Mouse (Mus musculus) heart, embryonic 10.5 days (tissue): ENCODE data around the gene Ceacam15. TPM values are rescaled to one million over a fixed set of nuclear protein-coding genes. Genes with fewer than 3 reads are reported as not detected.
"Not testable (repeated sequence)": the region's sequence is repeated elsewhere in the genome, so short reads cannot be mapped to it uniquely, and the experiment has no call there.

Source experiments
- DNase-seq: peaks from one replicate; pipeline ENCODE4 v3.0.0-alpha.2; 2017; ENCODE audit warnings: low spot score
- H3K27ac ChIP-seq: fragments of 300-500 bp; sonication (generic); 2 replicates; pipeline ENCODE4 v1.5.1; 2016; ENCODE audit warnings: mild to moderate bottlenecking
- H3K27me3 ChIP-seq: fragments of 300-500 bp; sonication (generic); 2 replicates; pipeline ENCODE4 v1.6.1; 2016; ENCODE audit warnings: mild to moderate bottlenecking; ENCODE audit not compliant: poor library complexity, insufficient read depth, severe bottlenecking
- H3K36me3 ChIP-seq: fragments of 300-500 bp; sonication (generic); 2 replicates; pipeline ENCODE4 v1.6.1; 2016; ENCODE audit warnings: mild to moderate bottlenecking, moderate library complexity
- H3K4me1 ChIP-seq: fragments of 300-500 bp; sonication (generic); 2 replicates; pipeline ENCODE4 v1.6.1; 2016; ENCODE audit warnings: mild to moderate bottlenecking
- H3K4me3 ChIP-seq: fragments of 300-500 bp; sonication (generic); 2 replicates; pipeline ENCODE4 v1.5.1; 2016; ENCODE audit warnings: mild to moderate bottlenecking, moderate library complexity
- H3K9me3 ChIP-seq: fragments of 300-500 bp; sonication (generic); 2 replicates; pipeline ENCODE4 v1.6.1; 2016; ENCODE audit warnings: mild to moderate bottlenecking, moderate library complexity
- WGBS: fragments of 180-500 bp; shearing (Covaris S2); methylation state at CpG from one replicate; pipeline ENCODE4 v1.1.7; 2016; 5-methylcytosine and 5-hydroxymethylcytosine counted together
- polyA plus RNA-seq: library from polyadenylated mRNA; unstranded; fragments of >200 nt; fragmentation: Nextera tagmentation; extraction: Ambion mirVana; gene quantifications from 2 replicates; pipeline ENCODE4 v1.2.1, GENCODE M21; 2016

Ceacam15 gene
- 0.19 and 0.30 TPM in 2 replicates for polyA plus RNA-seq

DNA sequence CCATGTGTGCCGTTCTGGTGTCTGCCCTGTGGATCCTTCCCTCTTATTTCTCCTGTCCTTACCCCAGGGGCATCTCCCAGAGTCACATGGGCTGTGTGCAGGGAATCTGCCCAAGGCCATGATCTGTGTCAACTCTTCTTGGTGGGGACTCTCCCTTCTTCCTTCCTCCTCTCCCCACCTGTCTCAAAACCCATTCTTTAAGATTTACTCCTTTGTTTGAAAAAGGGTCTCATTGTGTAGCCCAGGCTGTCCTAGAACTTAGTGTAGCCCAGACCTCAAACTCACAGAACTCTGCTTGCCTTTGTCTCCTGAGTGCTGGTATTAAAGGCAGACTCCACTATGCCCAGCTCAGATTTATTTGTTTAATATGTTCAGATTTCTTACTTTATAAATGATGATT lies at the start of gene Ceacam15:
Ceacam15 (minus strand) TSS at position 101 of the 400 bp plus-strand sequence.
- Histone ChIP-seq H3K36me3 (no peaks in the 10 kb centered on the region), H3K27ac (peak within 1 kb of the TSS; percentile 75; the same call in 1 of the 2 replicates), H3K9me3 (no peaks in the 10 kb centered on the region), H3K27me3 (no peaks in the 10 kb centered on the region), H3K4me3 (no peak within 1 kb of the TSS), H3K4me1 (peaks cover 22% of the 10 kb centered on the region)
- DNase-seq = no peak
- WGBS = 61% methylated on average over 1 of the region's 1 CpGs

DNA sequence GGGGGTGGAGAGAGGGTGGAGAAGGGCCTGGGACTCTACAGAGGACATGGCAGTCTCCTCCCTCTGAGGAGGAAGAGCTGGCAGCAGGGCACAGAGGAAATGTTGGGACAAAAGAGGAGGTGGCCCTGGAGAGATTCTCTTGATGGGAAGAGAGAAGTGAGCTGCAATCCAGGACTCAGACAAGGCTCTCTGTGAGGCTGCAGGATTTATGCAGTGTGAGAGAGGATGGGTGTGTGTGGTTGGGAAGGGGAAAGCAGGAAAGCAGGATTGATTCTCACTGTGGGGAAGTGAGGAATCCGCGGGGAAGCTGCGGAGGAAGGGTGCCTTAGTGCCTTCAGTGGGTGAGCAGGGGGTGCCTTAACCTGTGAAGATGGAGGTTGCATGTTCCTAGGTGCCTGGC lies 47.0 kb upstream of the Ceacam15 start:
- not testable (repeated sequence) for H3K4me3 ChIP-seq, H3K27ac ChIP-seq, DNase-seq, H3K9me3 ChIP-seq, H3K36me3 ChIP-seq
- WGBS = 45% methylated on average over 3 of the region's 3 CpGs
- H3K27me3 ChIP-seq = peaks cover 16% of the 10 kb centered on the region; the same call in 1 of the 2 replicates
- peaks cover 20% of the 10 kb centered on the region for H3K4me1 ChIP-seq

GRCm38 (mm10) chr7:16721629-16722028 lies 46.1 kb upstream of the Ceacam15 start, which contains the start of gene Ceacam9:
TSS of gene Ceacam9 (plus strand) at chr7:16721929.
- Histone ChIP-seq H3K9me3 (no peaks in the 10 kb centered on the region), H3K4me1 (peaks cover 15% of the 10 kb centered on the region), H3K27me3 (peaks cover 16% of the 10 kb centered on the region; the same call in 1 of the 2 replicates), H3K36me3 (no peaks in the 10 kb centered on the region), H3K27ac (no peak within 1 kb of the TSS), H3K4me3 (no peak within 1 kb of the TSS)
- WGBS = 74% methylated on average over 2 of the region's 2 CpGs
- DNase-seq = no peak

GRCm38 (mm10) chr7:16716456-16717152 lies 41.1 kb upstream of the Ceacam15 start:
- WGBS = 35% methylated on average over 8 of the region's 8 CpGs
- Histone ChIP-seq H3K27ac (peak overlapping the region; percentile 60; the same call in 1 of the 2 replicates), H3K4me1 (peaks cover 13% of the 10 kb centered on the region)
- H3K9me3 ChIP-seq, H3K4me3 ChIP-seq, H3K27me3 ChIP-seq, H3K36me3 ChIP-seq, DNase-seq: not testable (repeated sequence)

- H3K4me1 ChIP-seq = peaks cover 15% of the 10 kb centered on the region
- no peaks in the 10 kb centered on the region; the same call in 1 of the 2 replicates for H3K27me3 ChIP-seq
- H3K27ac ChIP-seq = no peak overlapping the region
- no peak for DNase-seq
- no peaks in the 10 kb centered on the region for H3K9me3 ChIP-seq
- no peak overlapping the region for H3K4me3 ChIP-seq
- WGBS = 69% methylated on average over 13 of the region's 13 CpGs
- no peaks in the 10 kb centered on the region for H3K36me3 ChIP-seq
These were observed 37.3 kb upstream of the Ceacam15 start for GRCm38 (mm10) chr7:16712633-16713415.

GRCm38 (mm10) chr7:16710604-16711003 lies 35.1 kb upstream of the Ceacam15 start:
- Histone ChIP-seq H3K9me3 (no peaks in the 10 kb centered on the region), H3K4me3 (no peak overlapping the region), H3K27ac (no peak overlapping the region), H3K27me3 (peaks cover 14% of the 10 kb centered on the region; the same call in 1 of the 2 replicates), H3K4me1 (peaks cover 22% of the 10 kb centered on the region), H3K36me3 (no peaks in the 10 kb centered on the region)
- 74% methylated on average over 5 of the region's 5 CpGs for WGBS
- no peak for DNase-seq

DNA sequence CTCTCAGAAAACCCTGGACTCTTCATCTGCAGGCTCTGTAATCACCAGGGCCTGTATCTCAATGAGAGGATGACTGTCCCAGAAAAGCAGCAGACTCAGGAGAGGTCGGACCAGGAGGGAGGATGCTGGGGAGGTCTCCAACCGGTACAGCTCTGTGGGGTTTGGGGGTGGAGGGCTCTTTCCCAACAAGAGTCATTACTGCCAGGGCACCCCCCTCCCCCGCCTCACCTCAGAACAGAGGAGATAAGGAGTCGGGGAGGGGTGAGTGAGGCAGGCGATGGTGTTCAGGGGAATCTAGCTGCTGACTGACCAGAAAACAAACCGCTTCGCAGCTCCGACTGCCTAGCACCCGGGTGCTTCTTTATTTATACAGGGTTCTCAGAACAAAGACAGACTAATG lies 32.7 kb upstream of the Ceacam15 start:
- Histone ChIP-seq H3K27ac (peak overlapping the region; percentile 37), H3K9me3 (no peaks in the 10 kb centered on the region), H3K4me1 (peaks cover 22% of the 10 kb centered on the region), H3K36me3 (no peaks in the 10 kb centered on the region), H3K4me3 (peak overlapping the region; percentile 16; the same call in 1 of the 2 replicates), H3K27me3 (peaks cover 15% of the 10 kb centered on the region; the same call in 1 of the 2 replicates)
- peak; percentile 85 for DNase-seq
- WGBS = 5% methylated on average over 9 of the region's 9 CpGs

DNA sequence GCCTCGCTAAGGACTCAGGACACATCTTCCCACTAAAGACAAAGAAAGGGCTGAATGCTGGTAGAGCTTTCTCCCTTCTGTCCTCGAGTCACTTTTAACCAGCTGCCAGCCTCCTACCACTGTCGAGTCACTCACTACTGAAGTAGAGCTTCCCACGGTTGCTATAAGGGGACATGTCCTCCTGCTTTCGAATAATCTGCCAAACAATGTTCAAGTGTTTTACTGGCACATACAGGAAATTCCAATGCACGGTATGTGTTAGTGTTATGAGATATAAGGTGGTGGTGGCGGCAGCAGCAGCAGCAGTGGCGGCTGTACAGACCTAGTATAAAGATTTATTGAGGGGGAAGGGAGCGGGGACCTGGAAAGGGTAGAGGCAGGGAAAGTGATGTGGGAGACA lies 30.9 kb upstream of the Ceacam15 start:
- no peak for DNase-seq
- Histone ChIP-seq H3K4me1 (peaks cover 22% of the 10 kb centered on the region), H3K4me3 (no peak overlapping the region; the same call in 1 of the 2 replicates), H3K27ac (peak overlapping the region; percentile 66), H3K27me3 (peaks cover 15% of the 10 kb centered on the region; the same call in 1 of the 2 replicates), H3K9me3 (no peaks in the 10 kb centered on the region), H3K36me3 (no peaks in the 10 kb centered on the region)
- 35% methylated on average over 9 of the region's 9 CpGs for WGBS

DNA sequence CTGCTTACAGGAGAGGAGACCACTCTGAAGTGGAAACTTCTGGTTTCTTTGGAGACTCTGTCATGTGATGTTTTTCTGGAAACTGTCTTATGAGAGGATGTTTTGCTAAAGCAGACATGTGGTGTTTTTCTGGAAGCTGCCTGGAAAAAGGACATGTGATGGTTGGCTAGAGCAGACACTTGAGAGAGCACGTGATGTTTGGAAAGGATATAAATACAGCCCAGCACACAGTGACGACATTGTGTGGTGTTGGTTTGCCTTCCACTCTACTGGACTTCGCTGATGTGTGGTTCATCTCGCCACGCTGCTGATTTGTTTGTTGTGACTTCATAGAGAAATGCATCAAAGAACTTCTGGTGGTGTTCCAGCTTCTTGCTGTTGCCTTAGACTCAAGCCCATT lies 25.1 kb upstream of the Ceacam15 start:
- no peaks in the 10 kb centered on the region; the same call in 1 of the 2 replicates for H3K4me1 ChIP-seq
- no peaks in the 10 kb centered on the region for H3K9me3 ChIP-seq
- 0 out of 2 replicates have a peak, but pooled peaks cover under 1% of the 10 kb centered on the region for H3K27me3 ChIP-seq
- 76% methylated on average over 5 of the region's 5 CpGs for WGBS
- no peaks in the 10 kb centered on the region for H3K36me3 ChIP-seq
- DNase-seq = no peak
- no peak overlapping the region for H3K4me3 ChIP-seq
- H3K27ac ChIP-seq = no peak overlapping the region

- Histone ChIP-seq H3K27ac (no peak overlapping the region), H3K36me3 (no peaks in the 10 kb centered on the region), H3K27me3 (no peaks in the 10 kb centered on the region), H3K4me1 (no peaks in the 10 kb centered on the region; the same call in 1 of the 2 replicates), H3K4me3 (no peak overlapping the region), H3K9me3 (no peaks in the 10 kb centered on the region)
- WGBS = 47% methylated on average over 2 of the region's 2 CpGs
- no peak for DNase-seq
These were observed 23.5 kb upstream of the Ceacam15 start for GRCm38 (mm10) chr7:16699042-16699441.

DNA sequence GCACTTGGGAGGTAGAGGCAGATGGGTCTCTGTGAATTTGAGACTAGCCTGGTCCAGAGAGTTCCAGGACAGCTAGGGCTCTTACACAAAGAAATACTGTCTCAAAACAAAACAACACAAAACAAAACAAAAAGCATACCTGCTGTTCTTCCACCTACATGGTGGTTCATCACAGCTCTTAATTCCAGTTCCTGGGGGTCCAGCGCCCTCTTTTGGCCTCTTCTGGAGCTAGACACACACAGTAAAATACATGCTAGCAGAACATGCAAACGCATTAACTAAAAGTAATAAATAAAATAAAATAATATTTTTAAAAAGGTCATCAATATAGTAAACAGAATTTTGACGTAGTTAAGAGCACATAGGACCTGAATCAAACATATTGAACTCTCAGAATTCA lies 19.5 kb upstream of the Ceacam15 start:
- H3K9me3 ChIP-seq = no peaks in the 10 kb centered on the region
- 37% methylated on average over 3 of the region's 3 CpGs for WGBS
- DNase-seq = no peak
- no peak overlapping the region for H3K27ac ChIP-seq
- no peaks in the 10 kb centered on the region for H3K36me3 ChIP-seq
- H3K4me1 ChIP-seq = no peaks in the 10 kb centered on the region
- no peaks in the 10 kb centered on the region for H3K27me3 ChIP-seq
- H3K4me3 ChIP-seq = no peak overlapping the region

DNA sequence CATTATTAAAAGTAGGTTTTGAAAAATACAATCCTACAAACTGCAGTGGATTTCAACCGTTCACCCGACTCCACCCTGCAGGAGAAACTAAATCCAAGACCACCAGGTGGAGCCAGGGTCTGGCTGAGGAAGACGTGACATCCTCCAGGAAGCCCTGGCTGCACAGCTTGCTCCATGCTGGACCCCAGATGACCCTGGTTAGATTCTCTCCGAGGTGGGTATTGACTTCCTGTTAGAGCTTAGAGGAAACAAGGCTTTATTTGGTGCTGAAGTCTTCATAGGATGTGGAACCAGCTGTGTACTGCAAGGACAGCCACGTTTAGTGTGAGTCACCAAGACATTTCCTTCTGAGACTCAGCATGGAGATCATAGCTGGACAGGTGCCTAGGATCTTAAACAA lies 13.7 kb upstream of the Ceacam15 start:
- Histone ChIP-seq H3K27me3 (no peaks in the 10 kb centered on the region), H3K36me3 (no peaks in the 10 kb centered on the region), H3K27ac (no peak overlapping the region), H3K4me1 (no peaks in the 10 kb centered on the region), H3K4me3 (no peak overlapping the region), H3K9me3 (peaks cover 2% of the 10 kb centered on the region; the same call in 1 of the 2 replicates)
- DNase-seq = no peak
- WGBS = 58% methylated on average over 5 of the region's 5 CpGs

DNA sequence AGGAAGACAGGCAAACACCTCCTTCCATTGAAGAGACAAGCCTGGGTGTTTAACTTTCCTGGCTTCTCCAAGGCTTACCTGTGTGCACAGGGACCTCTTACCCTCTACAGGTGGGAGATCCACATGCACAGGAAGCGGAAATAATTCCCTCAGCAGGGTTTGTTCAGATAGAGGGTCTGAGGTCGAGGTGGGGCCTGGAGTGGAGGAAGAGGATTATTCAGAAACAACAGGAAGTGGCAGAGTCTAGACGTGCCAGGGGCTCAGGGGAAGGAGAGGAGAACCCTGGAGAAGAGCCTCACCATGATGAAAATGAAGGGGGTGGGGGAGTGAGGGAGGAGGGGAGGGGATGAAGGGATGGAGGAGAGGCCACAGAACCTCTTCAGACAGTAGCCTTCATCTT lies 4.7 kb upstream of the Ceacam15 start:
- not testable (repeated sequence) for H3K4me1 ChIP-seq, H3K27me3 ChIP-seq, H3K36me3 ChIP-seq, H3K4me3 ChIP-seq, H3K27ac ChIP-seq, H3K9me3 ChIP-seq, DNase-seq
- 50% methylated on average over 3 of the region's 3 CpGs for WGBS
